Mouse (Mus musculus) gastrocnemius, postnatal 14 days (tissue): Measurements from ENCODE around the gene Olfr51. TPM values are rescaled to one million over a fixed set of nuclear protein-coding genes. Genes with fewer than 3 reads are reported as not detected.
"Not testable (repeated sequence)": the region's sequence is repeated elsewhere in the genome, so short reads cannot be mapped to it uniquely, and the experiment has no call there.

Experiments
- DNase-seq: peaks from one replicate; pipeline ENCODE4 v3.0.0; 2021; ENCODE audit warnings: mixed read lengths
- intact Hi-C: fragments of 180-260 bp; cut with DNase I; formaldehyde crosslinking; loops from one replicate; pipeline ENCODE4 v1.15.1; 2025; ENCODE audit warnings: low total_unique reads
- long read RNA-seq, 2 experiments: library from polyadenylated mRNA; stranded (forward); transcript quantifications; one replicate each; pipeline ENCODE4 v2.0.0; 2021
- total RNA-seq, 2 experiments: library from RNA; stranded (reverse); gene quantifications; 2 replicates each; pipeline ENCODE4 v1.2.3; 2021

Olfr51 gene
- total RNA-seq: not detected
- long read RNA-seq, experiment 1: 0 reads
- long read RNA-seq, experiment 2: 0 reads

GRCm38 (mm10) chr11:51003296-51003695 is at the start of gene Olfr51:
Gene Olfr51 (plus strand): TSS chr11:51003596.
- no peak for DNase-seq
- intact Hi-C loops: no loop called here

- no peak for DNase-seq
- intact Hi-C loops: no loop called here
Measured at GRCm38 (mm10) chr11:50953665-50954064, 49.7 kb upstream of the Olfr51 start, which contains the start of gene Prop1. Gene Prop1 (minus strand): TSS chr11:50953765.

DNA sequence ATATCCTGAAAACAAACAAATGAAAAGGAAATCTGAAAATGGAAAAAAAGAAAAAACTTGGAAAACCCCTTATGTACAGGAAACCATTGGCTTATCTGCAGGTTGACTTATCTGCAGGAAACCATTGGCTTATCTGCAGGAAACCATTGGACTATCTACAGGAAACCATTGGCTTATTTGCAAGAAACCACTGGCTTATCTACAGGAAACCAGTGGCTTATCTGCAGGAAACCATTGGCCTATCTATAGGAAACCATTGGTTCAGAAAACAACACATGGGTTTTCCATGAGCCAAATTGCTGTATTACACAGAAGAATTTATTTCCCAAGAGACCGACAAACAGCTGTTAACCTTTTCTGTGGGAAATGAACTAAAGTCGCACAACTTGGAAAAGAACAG is 38.5 kb upstream of the Olfr51 start:
- intact Hi-C loops: no loop called here
- DNase-seq: no peak

DNA sequence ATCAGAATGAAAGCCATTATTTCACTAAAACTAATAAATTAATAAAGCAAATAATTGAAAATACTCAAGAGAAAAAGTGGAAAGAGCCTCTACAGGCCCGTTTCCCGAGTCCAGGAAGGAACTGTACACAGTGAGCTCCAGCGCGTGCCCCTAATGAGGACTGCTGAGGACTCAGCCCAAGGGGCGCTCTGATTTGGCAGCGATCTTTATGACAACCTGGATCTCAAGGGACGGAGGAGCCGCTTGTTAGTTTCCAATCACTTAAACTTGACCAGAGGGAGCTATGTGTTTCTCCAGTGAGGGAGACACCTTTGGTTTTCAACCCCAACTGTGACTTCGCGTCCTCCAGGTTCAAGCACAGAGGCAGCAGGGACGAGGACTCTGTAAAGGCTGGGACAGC is 37.2 kb upstream of the Olfr51 start, which contains the start of gene Olfr1378:
Olfr1378 (plus strand) TSS at position 301 of the 400 bp plus-strand sequence.
- DNase-seq: no peak
- intact Hi-C loops: no loop called here

GRCm38 (mm10) chr11:50977216-50977615 is 26.2 kb upstream of the Olfr51 start:
- intact Hi-C loops: no loop called here
- no peak for DNase-seq

DNA sequence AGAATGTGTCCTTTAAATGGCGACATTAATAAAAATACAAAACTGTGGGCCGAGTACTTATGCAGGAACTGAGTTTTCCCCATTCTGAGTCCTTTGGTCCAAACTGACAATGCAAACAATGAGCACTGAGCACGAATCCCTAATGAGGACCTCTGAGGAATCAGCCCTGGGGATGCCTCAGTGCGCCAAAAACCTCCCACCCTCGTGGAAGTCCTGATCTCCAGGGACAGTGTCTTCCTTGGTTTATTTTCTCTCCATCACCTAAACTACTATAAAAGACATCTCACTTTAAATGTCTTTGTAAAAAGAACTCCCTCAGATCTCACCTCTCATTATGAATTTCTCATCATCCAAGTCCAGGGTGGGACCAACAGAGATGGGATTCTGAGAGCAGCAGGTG is 21.7 kb upstream of the Olfr51 start, which contains the start of gene Olfr1377:
Olfr1377 (plus strand) TSS at position 301 of the 400 bp plus-strand sequence.
- DNase-seq: no peak
- intact Hi-C loops: no loop called here

GRCm38 (mm10) chr11:51011821-51012220 is 8.4 kb downstream of the Olfr51 start:
- intact Hi-C loops: no loop called here
- no peak for DNase-seq

DNA sequence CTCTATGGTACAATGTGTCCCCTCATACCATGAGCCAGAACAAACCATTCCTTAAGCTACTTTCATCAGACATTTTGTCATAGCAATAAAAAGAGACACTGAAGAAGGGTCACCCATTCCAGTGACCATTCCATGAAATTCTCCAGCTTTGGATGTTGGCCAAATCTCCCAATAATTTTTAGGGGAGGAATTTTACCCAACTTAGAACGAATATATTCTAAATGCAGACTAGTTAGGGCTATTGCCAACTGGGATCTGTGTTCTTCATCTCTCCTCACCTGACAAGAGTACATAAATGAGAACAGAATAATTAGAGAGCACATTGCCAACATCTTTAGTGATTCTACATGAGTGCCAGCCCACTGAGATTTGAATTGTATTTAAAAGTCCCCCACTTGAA is 10.5 kb downstream of the Olfr51 start, which contains the start of gene Olfr54:
Olfr54 (plus strand) TSS at position 301 of the 400 bp plus-strand sequence.
- intact Hi-C loops: no loop called here
- no peak for DNase-seq

- no peak for DNase-seq
- intact Hi-C loops: no loop called here
Measured at GRCm38 (mm10) chr11:51016341-51016740, 12.9 kb downstream of the Olfr51 start.

- DNase-seq, intact Hi-C loops: not testable (repeated sequence)
Measured at GRCm38 (mm10) chr11:51026811-51027210, 23.4 kb downstream of the Olfr51 start.

- intact Hi-C loops, DNase-seq: not testable (repeated sequence)
Measured at GRCm38 (mm10) chr11:51029381-51029780, 26.0 kb downstream of the Olfr51 start.

- DNase-seq: no peak
- intact Hi-C loops: loop anchor here (5.0 kb wide), 1 partner anchor 88 kb away; the partner anchor contains the start of gene 4933414I15Rik
Measured at GRCm38 (mm10) chr11:51030225-51030624, 26.8 kb downstream of the Olfr51 start.

- no peak for DNase-seq
- intact Hi-C loops: loop anchor here (5.0 kb wide), 1 partner anchor 91 kb away; the partner anchor contains the start of gene 4933414I15Rik
Measured at GRCm38 (mm10) chr11:51032851-51033250, 29.5 kb downstream of the Olfr51 start.

DNA sequence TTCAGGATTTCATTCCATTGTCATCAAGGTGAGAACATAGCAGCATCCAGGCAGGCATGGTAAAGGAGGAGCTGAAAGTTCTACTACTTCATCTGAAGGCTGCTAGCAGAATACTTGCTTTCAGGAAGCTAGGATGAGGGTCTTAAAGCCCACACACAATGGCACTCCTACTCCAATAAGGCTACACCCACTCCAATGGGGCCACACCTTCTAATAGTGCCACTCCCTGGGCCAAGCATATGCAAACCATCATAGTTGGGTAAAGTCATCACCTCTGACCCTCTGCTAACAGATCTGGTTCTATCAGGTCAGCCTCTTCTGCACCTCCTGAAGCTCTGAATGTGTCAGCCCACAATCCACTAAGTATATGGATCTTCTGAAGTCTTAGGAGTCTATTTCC is 30.7 kb downstream of the Olfr51 start:
- not testable (repeated sequence) for DNase-seq
- intact Hi-C loops: loop anchor here (5.0 kb wide), 1 partner anchor 92 kb away; the partner anchor contains the start of gene 4933414I15Rik

- intact Hi-C loops: no loop called here
- no peak for DNase-seq
Measured at GRCm38 (mm10) chr11:51035951-51036350, 32.6 kb downstream of the Olfr51 start.

DNA sequence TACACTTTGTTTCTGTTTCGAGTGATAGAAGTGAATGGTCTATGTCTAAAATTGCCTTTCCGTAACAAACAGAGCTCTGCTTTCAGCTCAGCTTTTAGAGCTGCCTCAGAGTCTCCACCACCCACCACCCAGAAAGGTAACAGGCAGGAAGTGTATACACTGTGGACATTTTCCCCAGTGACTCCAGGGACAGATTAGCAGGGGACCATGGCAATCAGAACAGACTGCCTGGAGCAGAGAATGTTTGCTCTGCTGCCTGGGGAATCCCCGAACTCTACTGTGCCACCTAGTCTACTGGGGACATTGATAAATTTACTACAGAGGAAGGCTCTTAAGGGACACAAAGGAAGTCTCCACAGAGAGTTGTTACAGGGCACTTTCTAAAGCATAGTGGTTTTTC is 41.4 kb downstream of the Olfr51 start:
- DNase-seq, intact Hi-C loops: not testable (repeated sequence)

- DNase-seq, intact Hi-C loops: not testable (repeated sequence)
Measured at GRCm38 (mm10) chr11:51047809-51048208, 44.4 kb downstream of the Olfr51 start, which contains the start of gene Olfr1375. Gene Olfr1375 (plus strand): TSS chr11:51048109.

DNA sequence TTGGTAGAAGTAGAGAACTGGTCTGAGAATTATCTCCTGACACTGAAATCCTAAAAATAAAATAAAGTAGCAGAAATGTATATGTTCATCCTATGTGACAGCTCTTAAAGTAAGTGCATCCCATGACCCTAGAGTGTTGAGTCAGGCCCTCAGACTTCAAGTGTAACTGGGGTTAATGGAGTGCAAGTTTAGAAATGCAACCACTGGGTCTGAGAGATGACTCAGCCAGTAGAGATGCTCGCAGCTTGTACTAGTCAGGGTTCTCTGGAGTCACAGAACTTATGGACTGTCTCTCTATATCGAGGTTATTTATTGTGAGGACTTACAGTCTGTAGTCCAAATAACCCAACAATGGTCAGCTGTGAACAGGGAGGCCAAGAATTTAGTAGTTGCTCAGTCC is 48.3 kb downstream of the Olfr51 start:
- intact Hi-C loops: no loop called here
- DNase-seq: no peak

- DNase-seq: no peak
- intact Hi-C loops: no loop called here
Measured at GRCm38 (mm10) chr11:51053230-51053629, 49.8 kb downstream of the Olfr51 start.

DNA sequence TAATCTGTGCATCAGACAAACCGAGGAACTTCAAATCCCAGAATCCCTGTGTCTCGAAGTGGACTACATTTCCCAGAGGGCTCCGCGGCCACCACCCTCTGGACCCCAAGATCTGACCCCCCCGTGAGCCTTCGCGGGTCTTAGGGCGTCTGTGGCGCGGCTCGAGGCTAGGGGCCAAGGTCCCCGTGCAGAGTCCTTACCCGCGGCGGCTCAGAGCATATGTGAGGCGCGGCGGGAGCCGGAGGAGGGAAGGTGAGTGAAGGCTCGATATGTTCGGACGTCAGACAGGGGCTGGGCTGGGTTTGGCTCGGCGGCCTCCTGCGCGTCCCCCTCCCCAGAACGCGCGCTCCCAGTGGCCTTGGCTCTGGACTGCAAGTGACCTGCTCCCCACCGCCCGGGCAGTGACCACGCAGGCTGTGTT is 55.8 kb downstream of the Olfr51 start, which contains the start of gene Zfp354a:
Zfp354a (plus strand) TSS at position 107 of the 421 bp plus-strand sequence.
- intact Hi-C loops: no loop called here
- DNase-seq: peak; percentile 69
